Mouse (Mus musculus) myocyte (in vitro differentiated cells): Measurements from ENCODE around the gene Zfp617.

Experiments
- CEBPB ChIP-seq: IDR thresholded peaks from 2 replicates; pipeline ENCODE4 v1.6.1; 2011; ENCODE audit warnings: mild to moderate bottlenecking, moderate library complexity; ENCODE audit not compliant: poor library complexity, insufficient read depth, severe bottlenecking
- MAX ChIP-seq: IDR thresholded peaks from one replicate; pipeline ENCODE4 v1.6.1; 2011; ENCODE audit warnings: low read depth, mild to moderate bottlenecking, control low read depth
- MYOD1 ChIP-seq, 3 experiments: IDR thresholded peaks; one replicate each; pipeline ENCODE4 v1.6.1; 2011; ENCODE audit warnings: control low read depth in 2 of 3, low read depth in 2 of 3, mild to moderate bottlenecking in 2 of 3, moderate library complexity in 1 of 3; ENCODE audit not compliant: insufficient read length in 2 of 3, control insufficient read depth in 1 of 3
- MYOG ChIP-seq, 3 experiments: IDR thresholded peaks; one replicate each; pipeline ENCODE4 v1.6.1; 2011; ENCODE audit warnings: control low read depth in 2 of 3, low read depth in 2 of 3, mild to moderate bottlenecking in 2 of 3; ENCODE audit not compliant: insufficient read length in 2 of 3, control insufficient read depth in 1 of 3, insufficient read depth in 1 of 3
- POLR2A ChIP-seq: IDR thresholded peaks from one replicate; pipeline ENCODE4 v1.6.1; 2011; ENCODE audit warnings: low read depth, mild to moderate bottlenecking, control low read depth, moderate library complexity; ENCODE audit not compliant: insufficient read length
- POLR2AphosphoS2 ChIP-seq: IDR thresholded peaks from one replicate; pipeline ENCODE4 v1.6.1; 2011; ENCODE audit warnings: low read depth, control low read depth; ENCODE audit not compliant: insufficient read length
- SRF ChIP-seq: IDR thresholded peaks from one replicate; pipeline ENCODE4 v1.6.1; 2011; ENCODE audit warnings: low read depth; ENCODE audit not compliant: control insufficient read depth, insufficient read length
- TCF3 ChIP-seq: IDR thresholded peaks from one replicate; pipeline ENCODE4 v1.6.1; 2011; ENCODE audit warnings: low read depth, control low read depth; ENCODE audit not compliant: insufficient read length

DNA sequence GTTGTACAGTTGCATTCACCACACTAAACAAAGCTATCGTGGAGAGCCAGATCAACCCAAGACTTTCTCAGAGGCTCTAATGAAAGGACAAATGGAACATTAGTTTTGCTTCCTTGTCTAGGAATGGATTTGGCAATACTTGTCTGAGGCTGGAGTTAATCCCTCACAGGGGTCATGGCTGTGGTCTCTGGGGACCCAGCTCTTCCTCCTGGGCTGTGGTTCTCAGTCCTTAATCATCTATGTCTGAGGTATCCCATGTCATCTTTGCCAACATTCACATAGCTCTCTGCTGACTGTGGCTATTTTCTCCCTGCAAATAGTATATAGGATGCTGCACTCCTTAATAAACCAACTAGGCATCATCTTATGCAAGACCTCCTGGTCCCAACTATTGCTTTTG is 33.3 kb downstream of the Zfp617 start:
- TF ChIP-seq MYOD1 (IDR thresholded peaks at IDR 0.05; ENCODE audit: control insufficient read depth in 1 of 3, insufficient read length in 2 of 3, low read depth in 2 of 3) = no peak
- TF ChIP-seq MAX = no peak
- TF ChIP-seq POLR2A = no peak
- no peak for TF ChIP-seq POLR2AphosphoS2
- TF ChIP-seq TCF3 = no peak
- no peak for TF ChIP-seq MYOG (IDR thresholded peaks at IDR 0.05; ENCODE audit: control insufficient read depth in 1 of 3, insufficient read depth in 1 of 3, insufficient read length in 2 of 3, low read depth in 2 of 3)
- TF ChIP-seq SRF = no peak
- TF ChIP-seq CEBPB = no peak
